Mouse (Mus musculus) neural tube, embryonic 13.5 days (tissue): ENCODE measurements at regions not wholly inside any gene's neighbourhood (a gene's known extent, or its start where the extent isn't known, plus 50 kb on each side); places are given as distances from the start of the nearest gene placed in this dataset.

Experiments
- ATAC-seq: fragments of 200-750 bp; cut with Nextera tagmentation; 2 replicates; pipeline ENCODE4 v1.8.0; 2017; ENCODE audit warnings: low read depth, mild to moderate bottlenecking, moderate TSS enrichment, moderate library complexity
- H3K27ac ChIP-seq: fragments of 300-500 bp; sonication (generic); replicated peaks from 2 replicates; pipeline ENCODE4 v1.5.1; 2015; ENCODE audit warnings: moderate library complexity, mild to moderate bottlenecking, inconsistent platforms
- H3K27me3 ChIP-seq: fragments of 300-500 bp; sonication (generic); 2 replicates; pipeline ENCODE4 v1.6.1; 2015; ENCODE audit warnings: mild to moderate bottlenecking, inconsistent platforms
- H3K36me3 ChIP-seq: fragments of 300-500 bp; sonication (generic); 2 replicates; pipeline ENCODE4 v1.6.1; 2015; ENCODE audit warnings: mild to moderate bottlenecking, inconsistent platforms
- H3K4me1 ChIP-seq: fragments of 300-500 bp; sonication (generic); replicated peaks from 2 replicates; pipeline ENCODE4 v1.6.1; 2015; ENCODE audit warnings: inconsistent platforms
- H3K4me2 ChIP-seq: fragments of 300-500 bp; sonication (generic); 2 replicates; pipeline ENCODE4 v1.6.1; 2015; ENCODE audit warnings: inconsistent platforms, mild to moderate bottlenecking, moderate library complexity
- H3K4me3 ChIP-seq: fragments of 300-500 bp; sonication (generic); 2 replicates; pipeline ENCODE4 v1.5.1; 2015; ENCODE audit warnings: mild to moderate bottlenecking, inconsistent platforms
- H3K9ac ChIP-seq: fragments of 300-500 bp; sonication (generic); 2 replicates; pipeline ENCODE4 v1.6.1; 2015; ENCODE audit warnings: moderate library complexity, mild to moderate bottlenecking, inconsistent platforms
- H3K9me3 ChIP-seq: fragments of 300-500 bp; sonication (generic); 2 replicates; pipeline ENCODE4 v1.6.1; 2016; ENCODE audit warnings: inconsistent platforms
- WGBS: fragments of 180-500 bp; shearing (Covaris S2); methylation state at CpG from one replicate; pipeline ENCODE4 v1.1.7; 2015; 5-methylcytosine and 5-hydroxymethylcytosine counted together

DNA sequence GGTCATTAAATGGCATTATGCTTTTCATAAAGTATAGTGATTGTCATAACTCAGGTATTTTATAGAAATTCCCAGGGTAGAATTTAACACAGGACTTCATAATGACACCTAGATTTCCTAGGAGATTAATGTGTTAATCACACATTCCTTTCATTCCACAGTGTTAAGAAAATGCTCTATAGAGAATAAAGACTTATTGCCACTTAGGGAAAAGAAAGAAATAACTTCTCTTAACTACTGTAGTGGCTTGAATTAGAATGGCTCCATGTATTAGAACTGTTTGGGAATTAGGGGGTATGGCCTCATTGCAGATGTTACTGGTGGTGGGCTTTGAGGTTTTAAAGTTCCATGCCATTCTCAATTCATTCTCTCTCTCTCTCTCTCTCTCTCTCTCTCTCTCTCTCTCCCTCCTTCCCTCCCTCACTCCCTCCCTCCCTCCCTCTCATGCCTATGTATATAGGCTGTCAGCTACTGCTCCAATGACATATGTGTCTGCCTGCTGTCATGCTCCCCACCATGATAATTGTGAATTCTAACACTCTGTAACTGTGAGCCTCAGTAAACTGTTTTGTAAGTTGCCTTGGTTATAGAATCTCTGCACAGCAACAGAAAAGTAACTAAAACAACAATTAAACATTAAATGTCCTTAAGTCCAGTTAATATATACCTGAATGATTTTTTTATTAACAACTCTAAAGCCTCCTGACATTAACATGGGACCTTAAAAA is 425.1 kb upstream of the Depdc1a start:
- Histone ChIP-seq H3K9me3 (no peaks in the 10 kb centered on the region), H3K36me3 (no peaks in the 10 kb centered on the region), H3K4me1 (no peaks in the 10 kb centered on the region), H3K27me3 (no peaks in the 10 kb centered on the region), H3K4me2 (no peak overlapping the region), H3K9ac (no peak overlapping the region), H3K27ac (no peak overlapping the region), H3K4me3 (no peak overlapping the region)
- ATAC-seq, result no peak

DNA sequence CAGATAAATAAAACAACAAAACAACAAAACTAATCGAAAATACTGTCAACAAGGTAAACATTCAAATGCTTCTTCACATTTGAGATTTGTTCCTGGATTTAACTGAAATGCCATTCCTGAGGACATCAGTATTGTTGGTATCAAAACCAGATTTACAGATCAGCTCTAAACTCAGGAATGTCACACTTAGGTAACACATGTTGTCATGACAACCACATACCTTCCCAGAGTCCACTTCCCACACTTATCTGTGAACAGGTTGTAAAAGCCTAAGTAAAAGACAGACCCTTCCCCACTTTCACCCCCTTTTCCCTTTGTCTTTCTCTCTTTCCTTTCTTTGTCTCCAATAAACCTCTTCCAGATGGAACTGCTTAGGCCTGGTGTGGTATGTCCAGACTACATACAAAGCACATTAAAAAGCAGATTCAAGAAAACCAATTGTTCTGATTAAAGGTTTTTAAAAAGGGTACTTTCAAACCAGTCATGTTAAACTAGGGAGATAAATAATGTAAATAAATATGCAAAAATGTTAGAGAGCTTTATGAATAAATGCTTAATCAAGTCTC is 438.2 kb upstream of the Depdc1a start:
- ATAC-seq, result no peak
- H3K27ac ChIP-seq, result no peak overlapping the region
- H3K9ac ChIP-seq, result no peak overlapping the region
- H3K4me2 ChIP-seq, result no peak overlapping the region
- 75% methylated on average over 1 of the region's 1 CpGs for WGBS
- H3K4me3 ChIP-seq, result no peak overlapping the region
- no peaks in the 10 kb centered on the region for H3K27me3 ChIP-seq
- no peaks in the 10 kb centered on the region for H3K4me1 ChIP-seq
- H3K9me3 ChIP-seq, result no peaks in the 10 kb centered on the region
- no peaks in the 10 kb centered on the region for H3K36me3 ChIP-seq

DNA sequence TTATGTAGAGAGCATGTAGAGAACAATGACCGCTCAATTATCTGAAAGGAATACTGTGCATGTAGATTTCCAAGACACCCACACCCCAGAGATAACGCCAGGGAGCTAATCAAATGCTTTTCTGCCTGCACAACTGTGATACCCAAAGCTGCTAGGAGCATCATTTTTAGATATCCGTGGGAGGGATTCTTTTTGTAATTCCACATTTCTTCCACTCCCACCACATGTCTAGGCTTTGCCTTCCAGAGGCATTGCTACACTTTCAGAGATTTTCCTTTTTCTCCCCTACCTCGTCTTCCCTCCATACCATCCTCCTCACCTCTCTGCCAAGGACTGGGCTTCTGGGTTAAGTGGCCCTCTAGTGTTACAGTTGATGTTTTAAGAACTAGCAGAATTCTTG is 460.4 kb upstream of the Depdc1a start:
- no peaks in the 10 kb centered on the region for H3K9me3 ChIP-seq
- ATAC-seq, result no peak
- no peak overlapping the region for H3K27ac ChIP-seq

DNA sequence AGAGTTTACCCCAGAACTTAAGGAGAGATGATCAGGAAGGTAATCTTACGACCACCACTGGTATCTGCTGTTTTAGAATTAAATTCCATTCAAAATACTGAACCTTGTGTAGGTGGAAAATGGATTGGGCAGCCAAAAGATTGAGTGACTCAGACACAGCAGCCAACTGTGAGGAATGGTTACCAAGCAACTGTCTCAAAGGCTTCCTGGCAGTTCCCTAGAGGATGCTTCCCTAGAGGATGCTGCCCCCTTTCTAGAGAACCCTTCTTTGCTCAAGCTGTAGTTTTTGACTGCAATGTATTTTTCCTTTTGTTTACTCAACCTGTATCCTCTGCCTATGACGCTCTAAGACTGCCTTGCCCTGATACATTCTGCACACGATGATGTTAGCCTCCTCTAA is 463.7 kb upstream of the Depdc1a start:
- no peak overlapping the region for H3K4me3 ChIP-seq
- 86% methylated on average over 3 of the region's 3 CpGs for WGBS
- no peaks in the 10 kb centered on the region for H3K36me3 ChIP-seq
- no peak overlapping the region for H3K9ac ChIP-seq
- H3K4me2 ChIP-seq, result no peak overlapping the region
- no peaks in the 10 kb centered on the region for H3K27me3 ChIP-seq
- H3K4me1 ChIP-seq, result no peaks in the 10 kb centered on the region
- H3K27ac ChIP-seq, result no peak overlapping the region
- ATAC-seq, result no peak
- H3K9me3 ChIP-seq, result no peaks in the 10 kb centered on the region

More for the DNA sequence above, 460.4 kb upstream of the Depdc1a start:
- H3K4me2 ChIP-seq, result no peak overlapping the region
- no peaks in the 10 kb centered on the region for H3K4me1 ChIP-seq
- no peak overlapping the region for H3K4me3 ChIP-seq
- H3K9ac ChIP-seq, result no peak overlapping the region
- no peaks in the 10 kb centered on the region for H3K27me3 ChIP-seq
- H3K36me3 ChIP-seq, result no peaks in the 10 kb centered on the region
- WGBS, result 77% methylated on average over 4 of the region's 4 CpGs

DNA sequence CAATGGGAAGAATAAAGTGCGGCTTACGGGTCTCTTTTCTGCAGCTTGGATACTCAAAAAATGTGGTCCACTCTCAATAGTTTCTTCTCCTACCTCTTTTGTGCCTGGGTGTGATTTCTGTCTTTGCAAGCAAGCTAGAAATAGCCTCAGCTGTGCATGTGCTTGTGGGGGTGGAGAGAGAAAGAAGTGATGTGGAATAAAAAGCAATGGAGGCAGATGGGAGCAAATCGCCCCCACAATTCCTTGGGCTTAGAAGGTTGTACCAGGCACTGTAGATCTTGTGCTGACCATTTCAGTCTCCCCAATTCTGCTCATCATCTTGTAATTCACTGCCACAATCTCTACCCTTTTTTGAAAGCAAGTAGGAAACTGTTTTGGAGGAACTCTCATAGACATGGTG is 464.6 kb upstream of the Depdc1a start:
- 89% methylated on average over 3 of the region's 3 CpGs for WGBS
- no peak for ATAC-seq
- H3K4me2 ChIP-seq, result no peak overlapping the region
- H3K9me3 ChIP-seq, result no peaks in the 10 kb centered on the region
- H3K9ac ChIP-seq, result no peak overlapping the region
- no peaks in the 10 kb centered on the region for H3K36me3 ChIP-seq
- H3K4me1 ChIP-seq, result no peaks in the 10 kb centered on the region
- no peak overlapping the region for H3K27ac ChIP-seq
- no peaks in the 10 kb centered on the region for H3K27me3 ChIP-seq
- no peak overlapping the region for H3K4me3 ChIP-seq

DNA sequence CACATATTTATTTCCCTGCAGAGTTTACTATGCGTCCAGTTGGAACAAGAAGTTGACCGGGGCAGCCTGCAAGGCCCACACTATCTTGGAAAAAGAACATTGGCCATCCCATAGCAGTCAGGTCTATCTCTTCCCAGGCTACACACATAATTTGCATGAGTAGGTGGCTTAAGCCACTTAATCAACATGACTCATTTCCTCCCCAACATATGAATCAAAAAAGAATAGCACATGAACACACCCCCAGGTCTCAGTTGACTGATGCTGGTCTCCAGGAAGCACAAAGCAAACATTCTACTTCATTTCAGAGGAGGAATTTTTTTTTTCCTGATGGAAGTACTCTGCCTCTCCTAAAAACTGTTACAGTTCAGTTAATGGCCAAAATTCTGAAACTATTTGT is 465.3 kb upstream of the Depdc1a start:
- no peaks in the 10 kb centered on the region for H3K36me3 ChIP-seq
- H3K4me2 ChIP-seq, result no peak overlapping the region
- no peaks in the 10 kb centered on the region for H3K4me1 ChIP-seq
- H3K9ac ChIP-seq, result no peak overlapping the region
- WGBS, result 87% methylated on average over 2 of the region's 2 CpGs
- no peak overlapping the region for H3K4me3 ChIP-seq
- H3K9me3 ChIP-seq, result no peaks in the 10 kb centered on the region
- H3K27ac ChIP-seq, result no peak overlapping the region
- no peak for ATAC-seq
- H3K27me3 ChIP-seq, result no peaks in the 10 kb centered on the region

DNA sequence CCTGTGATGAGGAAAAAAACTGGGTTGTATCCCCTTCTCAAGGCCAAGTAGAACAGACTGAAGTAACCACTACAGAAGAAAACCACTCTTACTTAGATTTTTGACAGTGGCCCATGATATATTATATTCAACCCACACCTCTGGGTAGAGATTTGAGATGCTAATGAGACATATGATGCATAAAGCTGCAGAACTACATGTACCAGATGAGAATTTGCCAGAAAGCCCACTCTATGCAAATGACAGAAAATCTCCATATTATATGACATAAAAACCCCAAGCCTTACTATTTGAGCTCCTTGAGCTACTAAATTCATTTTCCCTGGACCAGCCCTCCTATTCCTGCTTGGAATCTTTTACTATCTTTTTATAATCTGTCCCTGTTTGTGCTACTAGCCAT is 458.4 kb upstream of the Lrrc7 start:
- H3K36me3 ChIP-seq, result no peaks in the 10 kb centered on the region
- H3K9me3 ChIP-seq, result no peaks in the 10 kb centered on the region
- no peak overlapping the region for H3K4me2 ChIP-seq
- H3K4me1 ChIP-seq, result no peaks in the 10 kb centered on the region
- H3K27ac ChIP-seq, result no peak overlapping the region
- no peak overlapping the region for H3K4me3 ChIP-seq
- no peak overlapping the region for H3K9ac ChIP-seq
- no peaks in the 10 kb centered on the region for H3K27me3 ChIP-seq
- ATAC-seq, result no peak

DNA sequence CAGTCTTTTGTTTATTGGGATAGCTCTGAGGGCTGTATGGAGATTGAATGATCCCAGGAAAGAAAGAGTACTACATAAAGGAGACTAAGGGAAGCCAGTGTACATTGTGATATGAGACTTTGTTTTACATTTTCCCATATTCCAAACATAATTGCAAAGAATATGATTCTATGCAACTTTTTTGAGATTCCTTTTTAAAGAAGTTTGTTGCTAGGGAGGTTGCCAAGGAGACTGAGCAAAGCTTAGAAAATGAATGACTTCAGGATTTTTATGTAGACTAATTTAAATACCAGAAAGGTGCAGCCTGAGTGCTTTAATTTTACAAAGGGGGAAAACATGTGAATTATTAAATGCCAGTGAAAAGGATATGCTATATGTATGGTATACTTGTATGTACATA is 455.2 kb upstream of the Lrrc7 start:
- no peaks in the 10 kb centered on the region for H3K27me3 ChIP-seq
- no peaks in the 10 kb centered on the region for H3K4me1 ChIP-seq
- no peaks in the 10 kb centered on the region for H3K9me3 ChIP-seq
- H3K9ac ChIP-seq, result no peak overlapping the region
- no peak overlapping the region for H3K27ac ChIP-seq
- no peak overlapping the region for H3K4me2 ChIP-seq
- no peak for ATAC-seq
- no peaks in the 10 kb centered on the region for H3K36me3 ChIP-seq
- H3K4me3 ChIP-seq, result no peak overlapping the region

DNA sequence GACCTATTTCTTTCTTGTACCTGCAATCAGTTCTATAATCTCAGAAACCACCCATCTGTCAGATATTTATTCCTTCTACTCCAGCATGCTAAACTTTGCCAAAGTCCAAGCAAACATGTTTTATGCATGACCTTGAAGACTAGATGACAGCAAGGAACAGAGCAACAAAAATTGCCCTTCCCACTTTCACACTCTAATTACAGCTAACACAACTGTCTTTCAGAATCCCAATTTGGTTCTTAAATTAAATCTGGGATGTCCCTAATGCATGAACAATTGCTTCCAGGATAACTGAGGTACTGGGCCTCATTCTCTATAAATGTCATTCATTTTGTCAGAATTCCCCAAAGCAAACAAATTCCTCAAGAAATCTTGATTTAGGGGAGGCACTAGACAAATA is 454.4 kb upstream of the Lrrc7 start:
- Histone ChIP-seq H3K4me2 (no peak overlapping the region), H3K9ac (no peak overlapping the region), H3K4me3 (no peak overlapping the region), H3K9me3 (no peaks in the 10 kb centered on the region), H3K36me3 (no peaks in the 10 kb centered on the region), H3K4me1 (0 out of 2 replicates have a peak, but pooled peaks cover 1% of the 10 kb centered on the region), H3K27ac (no peak overlapping the region), H3K27me3 (no peaks in the 10 kb centered on the region)
- ATAC-seq, result no peak

DNA sequence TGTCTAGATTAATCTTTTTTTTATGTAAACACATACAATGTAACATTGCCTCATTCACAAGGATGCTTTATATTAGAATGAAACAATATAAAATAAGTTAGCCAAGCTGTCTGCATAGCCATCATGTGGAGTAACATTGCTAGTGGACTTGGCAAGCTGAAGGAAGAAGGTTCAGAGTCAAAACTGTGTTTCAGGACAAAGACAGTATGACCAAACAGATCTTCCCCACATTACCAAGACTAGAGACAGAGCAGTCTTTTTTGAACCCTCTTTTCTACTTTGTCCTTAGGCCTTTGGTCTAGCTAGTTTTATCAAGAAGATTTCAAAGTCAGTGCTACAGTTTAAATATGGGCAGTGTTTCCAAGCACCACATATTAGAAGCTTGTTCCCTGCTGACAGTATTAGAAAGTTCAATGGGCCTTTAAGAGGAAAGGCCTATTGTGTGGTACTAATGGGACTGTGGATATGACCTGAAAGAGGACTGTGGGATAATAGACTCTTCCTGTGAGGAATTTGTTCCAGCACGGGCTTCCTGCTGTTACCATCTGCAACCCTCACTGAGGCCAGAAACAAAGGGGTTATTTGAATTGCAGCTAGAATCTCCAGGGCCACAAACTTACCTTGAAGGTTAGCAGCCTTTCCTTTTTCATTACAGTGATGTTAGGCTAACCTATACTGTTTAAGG is 449.1 kb upstream of the Lrrc7 start:
- no peaks in the 10 kb centered on the region for H3K9me3 ChIP-seq
- WGBS, result 0% methylated on average over 1 of the region's 1 CpGs
- no peak overlapping the region for H3K9ac ChIP-seq
- peak; percentile 71 for ATAC-seq
- H3K4me3 ChIP-seq, result no peak overlapping the region
- H3K36me3 ChIP-seq, result no peaks in the 10 kb centered on the region
- H3K27ac ChIP-seq, result no peak overlapping the region
- H3K4me2 ChIP-seq, result no peak overlapping the region
- H3K4me1 ChIP-seq, result 0 out of 2 replicates have a peak, but pooled peaks cover 7% of the 10 kb centered on the region
- H3K27me3 ChIP-seq, result no peaks in the 10 kb centered on the region

DNA sequence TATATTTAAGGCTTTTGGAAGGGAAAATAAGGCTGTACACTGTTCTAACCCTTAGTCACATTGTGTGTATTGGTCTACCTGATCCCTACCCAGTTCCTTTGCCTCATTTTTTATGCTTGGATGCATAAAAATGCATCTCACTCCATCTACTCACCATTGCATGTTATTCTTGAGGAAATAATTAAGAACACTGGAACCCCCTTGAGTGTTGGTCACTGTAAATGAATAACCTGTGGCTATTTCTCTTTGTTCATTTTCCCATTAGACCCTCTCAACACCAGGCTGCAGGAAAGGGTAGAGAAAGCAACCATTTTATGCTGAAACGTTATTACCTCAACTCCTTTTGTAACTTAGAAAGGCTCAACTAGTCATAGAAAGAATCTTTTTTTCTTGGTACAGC is 442.0 kb upstream of the Lrrc7 start:
- ATAC-seq, result no peak
- H3K36me3 ChIP-seq, result no peaks in the 10 kb centered on the region
- 28% methylated on average over 1 of the region's 1 CpGs for WGBS
- H3K9me3 ChIP-seq, result no peaks in the 10 kb centered on the region
- H3K27me3 ChIP-seq, result no peaks in the 10 kb centered on the region
- H3K9ac ChIP-seq, result no peak overlapping the region
- H3K4me3 ChIP-seq, result no peak overlapping the region
- H3K27ac ChIP-seq, result no peak overlapping the region
- no peaks in the 10 kb centered on the region for H3K4me1 ChIP-seq
- no peak overlapping the region for H3K4me2 ChIP-seq

DNA sequence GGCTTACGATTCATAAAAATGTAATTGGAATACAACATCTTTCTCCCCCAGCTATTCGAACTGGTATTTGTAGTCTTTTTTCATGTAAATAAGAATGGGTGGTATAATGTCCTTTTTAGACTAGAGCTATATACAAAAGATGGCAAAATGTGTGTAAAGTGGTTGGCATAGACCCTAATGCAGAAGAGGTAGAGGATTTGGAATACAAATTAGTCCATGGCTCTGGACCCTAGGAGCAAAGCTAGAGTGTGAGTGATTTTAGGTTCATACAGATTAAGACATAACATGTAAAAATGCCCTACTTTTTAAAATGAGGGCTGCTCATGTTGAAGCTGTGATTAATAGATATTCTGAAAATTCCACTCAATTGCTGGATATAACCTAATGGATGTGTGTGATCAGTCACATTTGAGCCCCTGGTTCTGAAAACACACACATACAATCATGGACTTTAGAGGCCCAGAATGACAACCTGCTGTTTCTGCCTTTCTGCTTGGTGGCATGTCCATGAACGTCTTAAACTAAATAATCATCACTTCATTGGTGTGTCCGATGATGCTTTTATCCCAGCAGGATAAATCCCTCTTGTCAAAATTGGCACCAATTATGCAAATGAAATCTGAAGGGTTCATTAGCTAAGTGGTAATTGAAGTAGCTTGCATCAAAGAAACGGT is 423.6 kb upstream of the Lrrc7 start:
- WGBS, result 73% methylated on average over 5 of the region's 5 CpGs
- no peak overlapping the region for H3K4me3 ChIP-seq
- no peaks in the 10 kb centered on the region for H3K4me1 ChIP-seq
- no peak overlapping the region for H3K4me2 ChIP-seq
- H3K9ac ChIP-seq, result no peak overlapping the region
- H3K9me3 ChIP-seq, result no peaks in the 10 kb centered on the region
- H3K27ac ChIP-seq, result no peak overlapping the region
- no peaks in the 10 kb centered on the region for H3K36me3 ChIP-seq
- ATAC-seq, result no peak
- no peaks in the 10 kb centered on the region for H3K27me3 ChIP-seq
